Mouse (Mus musculus) c-Kit-positive CD71-negative TER-119-negative erythroid progenitor cells, embryonic 14.5 days (primary cell): ENCODE data around the gene Ggt1.
"Not testable (repeated sequence)": the region's sequence is repeated elsewhere in the genome, so short reads cannot be mapped to it uniquely, and the experiment has no call there.

ENCODE experiments used
- DNase-seq: peaks from one replicate; pipeline ENCODE4 v3.0.0-alpha.2; 2013; ENCODE audit warnings: low read depth

Ggt1 gene

DNA sequence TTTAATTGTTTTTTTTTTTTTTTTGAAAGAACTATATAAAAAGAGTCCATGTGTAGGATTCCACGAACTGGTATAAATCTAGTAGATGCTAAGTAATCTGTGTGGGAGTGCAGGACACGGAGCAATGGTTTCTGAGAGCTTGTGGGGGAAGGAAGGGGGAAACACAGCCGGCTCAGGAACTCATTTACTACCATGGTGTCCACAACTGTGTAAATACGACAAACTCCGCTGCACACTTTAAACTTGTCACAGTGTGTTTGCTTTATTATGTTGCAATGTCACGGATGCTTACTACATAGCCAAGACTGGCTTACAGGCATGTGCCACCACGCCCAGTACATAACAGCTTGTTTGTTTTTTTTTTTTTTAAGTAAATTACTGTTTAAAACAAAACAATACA lies 11.5 kb upstream of the Ggt1 start:
- DNase-seq = no peak

GRCm38 (mm10) chr10:75551175-75551574 lies 10.2 kb upstream of the Ggt1 start:
- DNase-seq = no peak

GRCm38 (mm10) chr10:75552106-75552505 lies 9.3 kb upstream of the Ggt1 start:
- no peak for DNase-seq

- no peak for DNase-seq
Observed at GRCm38 (mm10) chr10:75552701-75553450, 8.5 kb upstream of the Ggt1 start.

DNA sequence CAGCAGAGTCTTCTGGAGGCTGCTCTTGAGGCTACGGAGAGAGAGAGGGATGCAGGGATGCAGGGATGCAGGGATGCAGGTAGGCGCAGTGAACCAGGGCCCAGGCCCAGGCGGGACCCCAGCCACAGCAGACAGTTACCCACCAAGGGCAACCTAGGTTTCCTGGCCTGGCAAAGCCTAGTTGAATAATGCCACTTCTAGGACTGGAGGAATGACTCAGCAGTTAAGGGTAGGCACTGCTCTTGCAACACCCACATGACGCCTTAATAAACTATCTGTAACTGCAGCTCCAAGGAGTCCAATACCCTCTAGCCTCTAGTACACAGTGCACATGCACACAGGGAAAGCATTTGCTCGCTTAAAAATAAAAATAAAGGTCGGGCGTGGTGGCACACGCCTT lies 7.3 kb upstream of the Ggt1 start:
- no peak for DNase-seq

DNA sequence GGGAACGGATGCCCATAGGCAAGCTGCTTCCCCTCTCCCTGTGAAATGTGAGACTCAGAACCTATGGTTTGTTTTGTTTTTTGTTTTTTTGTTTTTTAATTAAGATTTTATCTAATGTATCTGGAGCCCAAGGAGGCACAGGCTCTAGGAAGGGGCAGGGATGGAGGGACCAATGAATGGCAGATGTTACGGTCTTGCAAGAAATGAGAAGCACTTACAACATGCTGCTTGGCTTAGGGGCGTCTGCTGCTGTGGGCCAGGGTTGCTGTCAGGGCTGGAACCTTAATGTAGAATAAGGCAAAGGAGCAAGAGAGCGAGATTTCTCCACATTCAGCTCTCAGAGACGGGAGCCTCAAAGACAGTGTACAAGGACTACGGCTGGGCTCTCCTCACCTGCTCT lies 5.8 kb upstream of the Ggt1 start:
- no peak for DNase-seq

GRCm38 (mm10) chr10:75556026-75556425 lies 5.4 kb upstream of the Ggt1 start:
- no peak for DNase-seq

GRCm38 (mm10) chr10:75558515-75558914 lies 2.9 kb upstream of the Ggt1 start:
- DNase-seq = no peak

DNA sequence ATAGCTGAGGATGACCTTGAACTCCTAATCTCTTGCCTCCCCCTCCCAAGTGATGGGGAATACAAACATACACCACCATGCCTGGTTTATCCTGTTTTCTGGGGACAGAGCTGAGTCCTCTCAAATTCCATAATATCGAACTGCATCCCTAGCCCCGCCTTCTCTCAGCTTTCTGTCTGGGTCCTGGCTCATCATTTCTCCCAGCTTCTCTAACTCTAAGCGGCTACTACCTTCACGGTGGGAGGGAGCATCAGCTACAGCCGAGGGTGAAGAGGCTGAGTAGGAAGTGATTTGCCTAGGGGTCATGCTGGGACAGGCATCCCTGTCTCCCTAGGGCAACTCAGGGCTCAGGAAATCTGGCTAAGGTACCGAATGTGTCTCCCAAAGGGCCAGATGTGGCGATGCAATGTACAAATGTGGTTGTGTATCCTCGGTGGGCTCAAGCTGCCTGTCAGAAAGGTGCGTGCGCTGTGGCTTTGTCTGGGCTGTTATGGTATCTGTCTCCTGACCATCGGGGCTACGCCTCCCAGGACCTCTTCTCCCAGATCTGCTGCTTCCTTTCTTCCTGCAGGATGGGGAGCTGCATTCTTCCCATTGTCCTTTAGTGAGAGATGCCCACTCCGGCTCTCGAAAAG lies 2.2 kb upstream of the Ggt1 start:
- no peak for DNase-seq

- DNase-seq = no peak
Observed at GRCm38 (mm10) chr10:75559676-75560548, 1.5 kb upstream of the Ggt1 start, which contains the start of gene Lrrc75b. TSS of gene Lrrc75b (minus strand) at chr10:75560330.

- DNase-seq = no peak
Observed at GRCm38 (mm10) chr10:75560549-75560899, 880 bp upstream of the Ggt1 start.

DNA sequence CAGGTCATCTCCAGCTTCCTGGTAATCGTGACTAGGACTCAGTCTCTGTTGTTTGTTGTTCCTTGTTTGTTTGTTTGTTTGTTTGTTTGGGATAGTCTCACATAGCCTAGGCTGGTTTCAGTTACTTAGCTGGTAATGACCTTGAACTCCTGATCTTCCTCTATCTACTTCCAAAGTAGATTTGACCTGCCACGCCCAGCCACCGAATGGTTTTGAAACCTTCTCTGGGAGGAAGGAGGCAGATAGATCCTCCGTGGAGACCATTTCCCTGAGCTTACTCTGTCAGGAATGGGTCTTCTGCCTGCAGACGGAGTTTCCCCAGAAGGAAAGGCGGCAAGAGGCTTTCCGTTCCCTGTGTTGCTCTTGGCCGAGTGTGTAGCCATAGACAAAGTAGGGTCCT lies 1.2 kb downstream of the Ggt1 start:
- DNase-seq = no peak

DNA sequence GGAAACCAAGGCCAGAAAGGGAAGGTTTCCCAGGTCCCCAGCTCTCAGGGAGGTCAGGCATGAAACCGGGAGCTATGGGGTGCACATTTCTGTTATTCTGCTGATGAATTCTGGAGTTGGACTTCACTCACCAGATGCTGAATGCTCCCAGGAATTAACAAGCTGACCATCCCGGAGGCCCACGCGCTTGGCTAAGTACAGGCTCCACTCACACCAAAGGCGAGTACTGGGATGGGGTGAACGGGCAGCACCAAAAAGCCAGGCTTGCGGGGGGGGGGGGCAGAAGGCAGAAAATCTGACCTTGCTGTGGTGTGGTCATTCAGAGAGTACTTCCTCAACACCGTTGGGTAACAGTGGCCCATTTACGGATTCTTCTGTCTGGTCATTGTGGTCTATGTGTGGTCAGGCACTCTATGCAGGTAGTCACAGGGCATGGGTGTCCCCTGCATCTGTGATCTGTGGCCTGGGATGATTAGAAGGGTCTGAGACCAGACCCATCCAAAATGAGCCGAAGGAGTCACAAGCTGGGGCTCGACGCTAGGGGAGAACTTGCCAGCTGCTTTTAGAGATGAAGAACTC lies 3.4 kb downstream of the Ggt1 start:
- no peak for DNase-seq

DNA sequence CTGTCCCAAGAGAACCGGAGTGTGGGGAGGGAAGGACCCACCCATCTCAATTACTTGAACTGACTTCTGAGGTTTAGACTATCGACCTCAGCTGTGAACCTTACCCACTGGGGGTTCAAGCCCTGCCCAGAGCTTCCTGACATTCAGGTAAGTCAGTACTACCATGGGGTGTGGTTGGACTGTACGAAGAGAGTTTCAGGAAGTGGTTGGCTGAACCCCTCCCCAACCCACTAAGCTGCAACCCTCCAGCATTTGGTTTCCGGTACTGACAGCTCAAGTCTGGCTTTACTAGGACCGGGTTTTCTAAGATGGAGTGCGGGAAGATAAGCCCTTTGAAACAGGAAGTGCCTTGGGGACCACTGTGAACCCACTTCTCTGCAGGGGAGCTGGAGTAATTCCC lies 4.0 kb downstream of the Ggt1 start:
- no peak for DNase-seq

DNA sequence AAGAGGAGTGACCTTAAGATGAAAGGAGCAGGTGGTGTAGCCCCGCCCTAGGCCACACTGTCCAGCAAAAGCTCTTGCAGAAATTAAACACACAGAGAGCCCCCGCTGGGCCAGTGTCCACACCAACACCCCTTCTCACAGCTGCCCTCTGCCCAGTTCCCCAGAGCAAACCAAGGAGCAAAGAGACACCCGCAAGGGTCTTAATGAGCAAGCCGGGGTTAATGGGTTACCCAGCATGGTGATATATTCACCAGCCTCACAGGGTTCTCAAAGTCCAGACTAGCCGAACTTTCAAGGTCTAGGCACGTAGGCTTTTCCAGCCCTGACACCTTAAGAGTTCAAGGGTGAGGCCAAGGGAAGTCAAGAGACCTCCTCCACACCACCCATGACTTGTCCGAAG lies 4.5 kb downstream of the Ggt1 start:
- DNase-seq = no peak

DNA sequence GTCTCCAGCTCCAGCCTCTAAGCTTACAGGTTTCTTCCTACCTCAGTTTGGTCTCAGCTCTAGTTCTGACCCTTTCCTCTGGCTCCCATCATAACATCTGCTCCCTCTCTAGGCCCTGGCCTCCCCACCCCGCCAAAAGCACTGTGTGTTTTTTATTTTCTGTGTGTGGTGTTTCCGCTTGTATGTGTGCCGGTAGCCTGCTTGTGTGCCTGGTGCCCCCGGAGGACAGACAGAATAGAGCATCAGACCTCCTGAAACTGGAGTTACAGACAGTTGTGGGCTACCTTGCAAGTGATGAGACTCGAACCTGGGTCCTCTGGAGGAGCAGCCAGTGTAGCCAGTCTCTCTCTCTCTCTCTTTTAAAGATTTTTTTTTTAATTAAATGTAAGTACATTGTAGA lies 4.9 kb downstream of the Ggt1 start:
- DNase-seq = no peak

GRCm38 (mm10) chr10:75566765-75567164 lies 5.4 kb downstream of the Ggt1 start:
- DNase-seq = not testable (repeated sequence)

DNA sequence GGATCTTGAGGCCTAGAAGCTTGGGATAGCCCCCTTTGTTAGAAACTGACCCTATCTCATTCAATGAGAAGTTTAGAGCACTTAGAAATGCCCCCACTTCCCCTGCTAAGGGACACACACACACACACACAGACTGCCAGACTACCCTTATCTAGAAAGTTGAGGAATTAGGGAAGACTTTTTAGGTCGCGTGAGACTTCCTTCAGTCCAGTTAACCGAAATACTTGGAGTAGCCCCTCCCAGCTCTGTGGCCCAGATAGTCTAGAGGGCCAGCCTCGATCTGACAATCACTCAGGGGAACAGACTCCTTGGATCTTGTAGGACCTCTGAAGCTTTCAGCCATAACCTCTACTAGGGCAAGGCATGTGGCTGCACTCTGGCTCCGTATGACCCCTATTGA lies 6.6 kb downstream of the Ggt1 start:
- DNase-seq = no peak

- DNase-seq = no peak
Observed at GRCm38 (mm10) chr10:75568441-75568840, 7.0 kb downstream of the Ggt1 start.

- DNase-seq = no peak
Observed at GRCm38 (mm10) chr10:75568851-75569250, 7.4 kb downstream of the Ggt1 start.

- DNase-seq = no peak
Observed at GRCm38 (mm10) chr10:75570981-75571657, 9.7 kb downstream of the Ggt1 start.

- no peak for DNase-seq
Observed at GRCm38 (mm10) chr10:75571937-75572336, 10.5 kb downstream of the Ggt1 start.
